Mouse (Mus musculus) liver, embryonic 14.5 days (tissue): ENCODE results near the gene Clns1a.

ENCODE experiments used
- CTCF ChIP-seq: IDR thresholded peaks from 2 replicates; pipeline ENCODE4 v1.5.1; 2016; ENCODE audit warnings: antibody characterized with exemption, low read depth, control low read depth
- EP300 ChIP-seq: IDR thresholded peaks from 2 replicates; pipeline ENCODE4 v1.6.1; 2016; ENCODE audit warnings: antibody characterized with exemption, low read depth

- TF ChIP-seq CTCF = no peak
- TF ChIP-seq EP300 = no peak
These were observed 12.8 kb downstream of the Clns1a start for GRCm38 (mm10) chr7:97709204-97709603.
